Mouse (Mus musculus) lung, postnatal 25 days (tissue): ENCODE measurements at regions not wholly inside any gene's neighbourhood (a gene's known extent, or its start where the extent isn't known, plus 50 kb on each side); places are given as distances from the start of the nearest gene placed in this dataset.

Experiments used
- DNase-seq: peaks from one replicate; pipeline ENCODE4 v3.0.0; 2022; ENCODE audit warnings: low spot score

- DNase-seq, result no peak
Observed at GRCm38 (mm10) chr15:103102068-103102840, 64.6 kb downstream of the Smug1 start.

GRCm38 (mm10) chr15:103100121-103100520 lies 66.8 kb downstream of the Smug1 start:
- DNase-seq, result no peak

GRCm38 (mm10) chr15:103094457-103094856 lies 72.4 kb downstream of the Smug1 start:
- DNase-seq, result no peak

DNA sequence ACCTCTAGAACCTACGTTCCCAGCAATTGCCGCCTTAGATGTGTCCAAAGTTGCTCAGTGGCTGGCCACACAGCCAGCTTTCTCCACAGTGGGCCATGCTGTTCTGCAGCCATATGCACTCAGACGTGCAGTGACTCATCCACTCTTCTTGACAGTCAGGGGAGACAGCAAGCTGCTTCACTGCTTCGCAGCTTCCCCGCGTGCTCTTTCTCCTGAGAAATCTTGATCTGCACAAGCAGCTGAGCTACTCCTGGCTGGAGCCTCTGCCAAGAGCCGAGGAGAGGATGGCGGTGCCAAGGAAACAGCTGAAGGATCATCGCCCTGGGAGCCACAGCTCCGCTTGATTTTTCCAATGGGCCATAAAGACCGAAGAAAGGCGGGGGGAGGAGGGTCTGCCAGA lies 73.2 kb downstream of the Smug1 start:
- no peak for DNase-seq

DNA sequence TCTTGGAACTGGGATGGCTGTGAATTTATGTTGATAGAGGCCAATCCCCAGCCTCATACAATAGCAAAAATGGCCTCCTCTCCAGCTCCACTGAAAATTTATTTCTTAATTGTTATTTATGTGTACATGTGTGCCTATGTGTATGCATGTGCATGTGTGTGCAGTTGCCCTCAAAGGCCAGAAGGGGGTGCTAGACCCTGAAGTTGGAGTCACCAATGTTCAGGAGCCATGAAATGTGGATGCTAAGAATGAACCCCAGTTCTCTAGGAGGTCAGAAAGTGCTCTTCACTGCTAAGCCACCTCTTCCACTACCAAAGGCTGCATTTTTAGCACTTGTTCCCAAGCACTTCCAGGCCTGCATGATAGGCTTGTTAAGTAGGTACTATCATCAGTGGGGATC lies 73.8 kb downstream of the Hoxc4 start:
- no peak for DNase-seq

- DNase-seq, result no peak
Observed at GRCm38 (mm10) chr15:103090280-103091164, 71.8 kb downstream of the Hoxc4 start.

DNA sequence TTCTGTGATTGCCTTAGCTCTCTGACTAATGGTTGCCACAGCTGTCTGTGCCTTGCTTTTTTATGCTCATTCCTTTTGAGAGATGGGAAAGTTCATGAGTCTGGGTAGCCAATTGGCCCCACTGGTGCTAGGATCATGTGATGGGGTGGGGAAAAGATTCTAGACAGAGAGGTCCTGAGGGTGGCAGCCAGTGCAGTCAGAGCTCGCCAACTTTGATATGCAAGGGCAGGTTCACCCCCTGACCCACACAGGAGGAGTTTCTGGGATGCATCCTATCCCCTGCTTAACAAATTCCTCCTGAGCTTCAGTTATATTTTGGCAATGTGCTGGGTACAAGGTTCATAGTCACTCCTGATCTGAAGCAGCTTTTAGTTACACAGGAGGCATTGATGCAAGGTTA lies 71.1 kb downstream of the Hoxc4 start:
- no peak for DNase-seq

DNA sequence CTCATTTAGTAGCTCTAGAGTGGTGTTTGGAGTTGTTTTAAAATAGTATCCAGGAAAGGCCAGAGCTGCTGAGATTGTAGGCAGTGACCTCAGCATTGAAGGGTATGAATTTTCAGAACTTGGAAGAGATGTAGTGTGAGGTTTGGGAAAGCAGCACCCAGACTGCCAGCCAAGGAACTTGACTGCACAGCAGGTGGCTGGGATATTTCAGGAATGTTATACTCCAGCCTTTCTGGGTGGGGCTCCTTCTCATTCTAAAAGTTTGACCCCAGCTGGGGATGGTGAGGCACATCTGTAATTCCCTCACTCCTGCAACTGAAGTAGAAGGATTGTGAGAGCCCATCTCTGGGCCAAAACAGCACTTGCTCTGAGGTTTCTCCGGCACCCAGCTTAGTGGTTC lies 70.7 kb downstream of the Hoxc4 start:
- no peak for DNase-seq

DNA sequence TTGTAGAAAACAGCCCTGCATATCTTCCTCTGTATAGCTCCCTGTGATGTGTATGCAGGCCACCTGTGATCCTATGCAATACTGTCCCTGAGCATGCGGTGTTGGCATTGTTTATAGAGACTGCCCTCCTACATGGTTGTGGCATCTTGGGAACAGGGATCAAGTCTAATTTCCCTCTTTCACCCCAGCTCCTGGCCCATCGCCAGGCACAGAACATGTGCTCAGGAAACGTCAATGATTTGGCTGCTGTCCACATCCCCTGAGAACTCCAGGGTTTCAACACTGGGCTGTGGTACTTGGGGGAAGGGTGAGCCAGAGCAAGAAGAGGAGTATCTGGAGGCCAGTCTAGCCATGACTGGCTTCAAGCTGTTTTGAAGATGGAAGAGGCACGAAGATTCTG lies 68.5 kb downstream of the Hoxc4 start:
- DNase-seq, result peak; percentile 13

DNA sequence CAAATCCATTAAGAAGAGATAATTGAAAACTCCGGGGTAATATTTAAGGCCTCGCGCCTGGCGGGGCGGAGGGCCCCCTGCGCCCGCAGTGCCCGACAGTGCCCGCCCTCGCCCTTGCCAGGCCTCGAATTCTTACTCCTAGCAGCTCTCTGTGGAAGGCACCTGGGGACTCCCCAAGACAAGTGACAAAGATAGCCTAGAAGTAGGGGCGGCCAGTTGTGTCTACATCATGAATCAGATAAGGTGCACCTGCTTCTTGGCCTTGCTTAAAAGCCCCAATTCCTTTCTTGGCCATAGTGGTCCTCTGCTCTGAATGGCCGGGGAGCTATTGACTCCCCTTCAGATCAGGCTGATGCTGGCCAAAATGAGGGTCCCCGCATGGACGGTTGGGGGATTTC lies 67.9 kb downstream of the Hoxc4 start:
- no peak for DNase-seq
